Mouse (Mus musculus) lung, embryonic 16.5 days (tissue): Measurements from ENCODE around the gene Grip2. TPM values are rescaled to one million over a fixed set of nuclear protein-coding genes. Genes with fewer than 3 reads are reported as not detected.

Experiments used
- ATAC-seq: fragments of 200-750 bp; cut with Nextera tagmentation; 2 replicates; pipeline ENCODE4 v1.8.0; 2017; ENCODE audit warnings: low read depth, mild to moderate bottlenecking, moderate library complexity
- H3K27ac ChIP-seq: fragments of 300-500 bp; sonication (generic); 2 replicates; pipeline ENCODE4 v1.5.1; 2014; ENCODE audit warnings: mild to moderate bottlenecking, control low read depth, low read length
- H3K27me3 ChIP-seq: fragments of 300-500 bp; sonication (generic); 2 replicates; pipeline ENCODE4 v1.6.1; 2014; ENCODE audit warnings: low read depth, low read length, mixed read lengths; ENCODE audit not compliant: control insufficient read depth, insufficient read depth
- H3K36me3 ChIP-seq: fragments of 300-500 bp; sonication (generic); 2 replicates; pipeline ENCODE4 v1.6.1; 2014; ENCODE audit warnings: low read length; ENCODE audit not compliant: control insufficient read depth, insufficient read depth
- H3K4me1 ChIP-seq: fragments of 300-500 bp; sonication (generic); replicated peaks from 2 replicates; pipeline ENCODE4 v1.6.1; 2014; ENCODE audit warnings: low read length, mixed read lengths; ENCODE audit not compliant: control insufficient read depth, insufficient read depth
- H3K4me2 ChIP-seq: fragments of 300-500 bp; sonication (generic); 2 replicates; pipeline ENCODE4 v1.6.1; 2014; ENCODE audit warnings: low read depth, low read length, control low read depth
- H3K4me3 ChIP-seq: fragments of 300-500 bp; sonication (generic); 2 replicates; pipeline ENCODE4 v1.5.1; 2014; ENCODE audit warnings: mild to moderate bottlenecking, low read length, control low read depth
- H3K9ac ChIP-seq: fragments of 300-500 bp; sonication (generic); 2 replicates; pipeline ENCODE4 v1.6.1; 2014; ENCODE audit warnings: low read length, control low read depth
- H3K9me3 ChIP-seq: fragments of 300-500 bp; sonication (generic); 2 replicates; pipeline ENCODE4 v1.6.1; 2016; ENCODE audit warnings: low read length; ENCODE audit not compliant: control insufficient read depth
- WGBS: fragments of 180-500 bp; shearing (Covaris S2); extraction: QIAGEN DNeasy Blood & Tissue Kit; methylation state at CpG from one replicate; pipeline ENCODE4 v1.1.7; 2014; 5-methylcytosine and 5-hydroxymethylcytosine counted together
- polyA plus RNA-seq: library from polyadenylated mRNA; unstranded; fragments of >200 nt; fragmentation: Nextera tagmentation; extraction: Ambion mirVana; gene quantifications from 2 replicates; pipeline ENCODE4 v1.2.1, GENCODE M21; 2015

The Grip2 gene
- polyA plus RNA-seq, 1 experiment from 2014 or later, result 0.46 TPM

DNA sequence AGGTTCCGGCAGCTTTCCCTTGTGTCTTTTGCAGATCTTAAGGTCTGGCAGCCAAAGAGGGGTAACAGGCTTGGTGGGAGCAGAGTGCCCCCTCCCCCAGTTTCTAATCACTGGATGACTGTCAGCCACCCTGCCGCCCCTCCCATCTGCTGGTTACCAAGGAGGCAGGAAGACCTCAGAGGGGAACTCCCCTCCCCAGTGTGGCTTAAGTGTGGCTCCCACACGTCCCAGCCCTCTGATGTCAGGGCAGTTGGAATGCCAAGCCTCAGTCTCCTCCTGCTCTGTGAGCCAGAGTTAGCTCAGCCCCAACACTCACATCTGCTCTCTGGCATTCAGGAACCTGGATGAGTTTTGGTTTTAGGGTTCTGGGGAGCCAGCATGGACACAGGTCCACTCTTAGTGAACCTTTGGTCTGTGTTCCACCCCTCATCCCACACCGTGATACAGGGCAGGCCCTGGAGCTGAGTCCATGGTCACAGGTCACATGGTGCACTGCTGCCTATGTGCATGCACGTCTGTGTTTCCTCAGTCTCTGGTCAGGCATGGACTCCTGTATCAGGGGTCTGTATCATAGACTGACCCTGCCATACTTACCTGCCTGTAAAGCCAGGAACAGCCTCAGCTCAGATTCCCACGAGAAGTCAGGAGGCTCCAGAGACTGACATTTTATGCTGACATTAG, 98.0 kb downstream of the Grip2 start:
- Histone ChIP-seq H3K27ac (peak overlapping the region; percentile 79), H3K9me3 (no peaks in the 10 kb centered on the region), H3K27me3 (no peaks in the 10 kb centered on the region), H3K4me3 (no peak overlapping the region), H3K9ac (peak overlapping the region; percentile 6; the same call in 1 of the 2 replicates), H3K36me3 (peaks cover 18% of the 10 kb centered on the region), H3K4me2 (no peak overlapping the region), H3K4me1 (peaks cover 25% of the 10 kb centered on the region)
- 50% methylated on average over 6 of the region's 6 CpGs for WGBS
- ATAC-seq, result peak; percentile 19

DNA sequence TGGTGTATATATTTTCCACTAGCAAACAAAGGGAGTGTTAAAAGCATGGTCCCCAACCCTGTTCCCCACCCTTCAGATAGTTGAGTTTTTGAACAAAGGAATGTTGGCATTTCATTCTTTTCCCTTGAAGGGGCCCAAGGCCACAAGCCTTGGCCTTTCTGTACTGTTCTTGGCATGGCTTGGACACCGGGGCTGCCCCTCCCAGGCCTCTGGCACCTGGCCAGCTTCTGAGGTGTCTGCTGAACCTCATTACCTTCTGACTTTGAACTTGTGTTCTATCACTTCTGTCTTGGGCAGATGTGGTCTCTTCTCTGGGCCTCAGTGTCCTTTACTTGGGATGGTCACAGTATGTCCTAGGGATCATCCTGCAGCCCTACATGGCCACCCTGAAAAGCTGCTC, 99.7 kb downstream of the Grip2 start:
- Histone ChIP-seq H3K27ac (no peak overlapping the region), H3K27me3 (no peaks in the 10 kb centered on the region), H3K9me3 (no peaks in the 10 kb centered on the region), H3K9ac (no peak overlapping the region), H3K4me3 (no peak overlapping the region), H3K4me2 (no peak overlapping the region), H3K36me3 (peaks cover 21% of the 10 kb centered on the region), H3K4me1 (peaks cover 25% of the 10 kb centered on the region)
- WGBS, result 64% methylated on average over 1 of the region's 1 CpGs
- no peak for ATAC-seq

DNA sequence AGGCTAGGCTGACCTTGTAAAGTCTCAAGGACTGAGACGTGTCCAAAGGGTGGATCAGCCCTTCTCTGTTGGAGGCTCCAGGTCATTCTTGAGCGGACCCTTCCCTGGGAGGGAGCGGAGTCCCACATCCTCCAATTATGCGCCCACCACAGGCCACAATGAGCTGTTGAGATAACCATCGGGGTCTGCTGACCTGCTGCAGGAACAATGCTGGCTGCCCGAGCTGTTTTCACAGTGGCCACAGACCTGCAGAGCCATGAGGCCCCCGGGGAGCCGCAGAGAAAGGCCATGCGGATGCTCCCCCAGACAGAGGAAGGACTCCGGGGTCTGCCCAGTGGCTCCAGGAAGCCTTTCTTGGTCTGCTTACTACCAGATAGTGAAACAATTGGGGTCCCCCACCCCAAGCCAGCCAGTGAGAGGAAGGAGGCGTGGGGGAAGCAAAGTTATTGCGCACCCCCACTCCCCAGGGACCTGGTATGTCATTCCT, 105.8 kb downstream of the Grip2 start:
- H3K4me2 ChIP-seq, result no peak overlapping the region
- no peak overlapping the region for H3K4me3 ChIP-seq
- H3K9ac ChIP-seq, result no peak overlapping the region
- H3K27ac ChIP-seq, result no peak overlapping the region
- peak; percentile 51 for ATAC-seq
- H3K9me3 ChIP-seq, result no peaks in the 10 kb centered on the region
- no peaks in the 10 kb centered on the region for H3K27me3 ChIP-seq
- WGBS, result 49% methylated on average over 12 of the region's 12 CpGs
- H3K36me3 ChIP-seq, result peaks cover 21% of the 10 kb centered on the region
- peaks cover 19% of the 10 kb centered on the region for H3K4me1 ChIP-seq

DNA sequence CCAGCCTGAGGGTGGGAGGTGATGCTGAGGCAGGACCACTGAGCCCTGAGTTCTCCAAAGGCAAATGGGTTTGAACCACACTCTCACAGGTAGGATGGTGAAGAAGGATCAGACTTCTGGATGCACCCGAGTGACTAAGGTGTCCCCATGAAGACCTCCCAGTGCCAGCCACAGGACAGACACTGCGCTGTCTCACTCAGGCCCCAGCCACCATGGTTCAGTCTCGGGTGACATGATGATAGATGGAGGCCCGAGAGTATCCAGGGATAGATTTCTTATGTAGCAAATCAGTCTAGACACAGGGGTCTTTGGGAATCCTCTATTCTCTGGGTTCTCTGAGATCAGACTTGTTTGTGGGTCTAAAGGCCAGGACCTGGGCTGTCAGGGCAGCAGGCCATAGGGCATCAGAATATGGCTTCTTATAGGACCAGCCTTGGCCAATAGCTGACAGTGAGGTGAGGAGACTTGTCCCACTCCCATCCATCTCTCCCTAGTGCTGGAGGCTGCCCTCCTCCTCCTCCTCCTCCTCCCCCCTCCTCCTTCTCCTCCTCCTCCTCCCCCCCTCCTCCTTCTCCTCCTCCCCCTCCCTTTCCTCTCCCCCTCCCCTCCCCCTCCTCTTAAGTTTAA, 106.3 kb downstream of the Grip2 start:
- no peaks in the 10 kb centered on the region for H3K9me3 ChIP-seq
- WGBS, result 34% methylated on average over 4 of the region's 4 CpGs
- no peak overlapping the region for H3K9ac ChIP-seq
- peaks cover 19% of the 10 kb centered on the region for H3K4me1 ChIP-seq
- peak overlapping the region; percentile 50 for H3K27ac ChIP-seq
- H3K4me2 ChIP-seq, result no peak overlapping the region
- peak; percentile 8; the same call in 1 of the 2 replicates for ATAC-seq
- no peak overlapping the region for H3K4me3 ChIP-seq
- H3K36me3 ChIP-seq, result peaks cover 16% of the 10 kb centered on the region
- no peaks in the 10 kb centered on the region for H3K27me3 ChIP-seq

DNA sequence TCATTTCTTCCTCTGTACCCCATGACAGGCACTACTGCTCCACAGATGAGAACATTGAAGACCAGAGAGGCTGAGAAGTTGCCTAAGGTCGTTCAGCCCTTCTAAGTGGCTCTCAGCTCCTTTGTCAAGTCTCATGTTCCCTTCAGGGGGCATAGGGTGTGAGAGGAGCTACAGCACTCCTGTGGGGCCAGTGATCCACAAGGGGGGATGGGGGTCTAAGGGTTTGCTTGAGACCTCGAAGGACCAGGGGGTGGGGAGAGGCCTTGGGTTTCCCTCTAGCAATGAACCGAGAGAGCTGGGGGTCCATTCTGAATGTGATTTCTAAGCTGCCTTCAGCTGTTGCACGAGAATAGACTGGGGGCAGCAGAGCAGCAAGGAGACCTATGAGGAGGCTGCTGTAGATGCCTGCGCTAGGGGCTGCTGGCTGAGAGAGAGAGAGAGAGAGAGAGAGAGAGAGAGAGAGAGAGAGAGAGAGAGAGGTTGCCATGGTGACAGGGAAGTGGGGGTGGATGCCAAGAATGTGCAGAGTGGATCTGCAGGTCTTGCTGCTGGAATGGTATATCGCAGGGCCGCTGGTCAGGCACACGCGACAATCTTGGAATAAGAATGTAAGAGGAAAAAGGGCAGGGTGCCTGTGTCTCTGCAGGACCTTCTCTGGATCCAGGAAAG, 107.1 kb downstream of the Grip2 start:
- H3K4me2 ChIP-seq, result no peak overlapping the region
- peak overlapping the region; percentile 58 for H3K27ac ChIP-seq
- 0 out of 2 replicates have a peak overlapping the region, but pooled peaks have one; percentile 17 for H3K9ac ChIP-seq
- H3K36me3 ChIP-seq, result peaks cover 14% of the 10 kb centered on the region
- no peaks in the 10 kb centered on the region for H3K27me3 ChIP-seq
- 12% methylated on average over 9 of the region's 9 CpGs for WGBS
- H3K4me3 ChIP-seq, result no peak overlapping the region
- no peaks in the 10 kb centered on the region for H3K9me3 ChIP-seq
- ATAC-seq, result peak; percentile 68
- peaks cover 19% of the 10 kb centered on the region for H3K4me1 ChIP-seq

DNA sequence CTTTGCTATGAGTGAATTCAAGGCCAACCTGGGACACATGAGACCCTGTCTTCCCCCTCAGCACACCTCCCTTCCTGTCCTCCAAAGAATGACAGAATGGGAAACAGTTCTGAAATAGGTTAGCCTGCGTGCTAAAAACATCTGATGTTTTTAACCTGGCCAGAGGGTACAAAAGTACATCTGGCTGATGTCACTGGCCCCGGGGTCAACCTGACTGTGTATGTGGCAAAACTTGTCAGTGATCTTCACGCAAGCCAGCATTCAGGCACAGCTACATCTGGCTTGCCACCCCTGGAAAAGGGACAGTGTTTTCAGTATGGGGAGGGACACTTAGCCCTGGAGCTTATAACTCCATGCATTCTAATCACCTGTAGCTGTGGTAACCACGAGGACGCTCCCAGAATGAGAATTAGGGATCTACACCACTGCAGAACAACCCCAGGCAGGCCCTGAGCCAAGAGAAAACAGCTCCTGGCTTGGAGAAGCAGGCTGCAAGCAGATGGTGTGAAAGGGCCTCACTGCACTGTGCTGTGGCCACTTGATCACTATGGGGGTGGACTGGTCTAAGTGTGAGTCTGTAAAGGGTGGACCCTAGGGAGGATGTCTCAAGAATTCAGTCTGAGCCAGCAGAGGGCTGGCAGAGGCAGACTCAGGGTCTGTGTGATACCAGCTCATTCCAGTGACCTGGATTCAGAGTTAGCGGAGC, 107.9 kb downstream of the Grip2 start:
- no peak overlapping the region for H3K4me3 ChIP-seq
- 0 out of 2 replicates have a peak overlapping the region, but pooled peaks have one; percentile 17 for H3K9ac ChIP-seq
- no peaks in the 10 kb centered on the region for H3K27me3 ChIP-seq
- peak; percentile 34; the same call in 1 of the 2 replicates for ATAC-seq
- WGBS, result 64% methylated on average over 6 of the region's 6 CpGs
- H3K4me1 ChIP-seq, result peaks cover 19% of the 10 kb centered on the region
- H3K36me3 ChIP-seq, result peaks cover 10% of the 10 kb centered on the region
- H3K4me2 ChIP-seq, result no peak overlapping the region
- H3K9me3 ChIP-seq, result no peaks in the 10 kb centered on the region
- no peak overlapping the region; the same call in 1 of the 2 replicates for H3K27ac ChIP-seq

DNA sequence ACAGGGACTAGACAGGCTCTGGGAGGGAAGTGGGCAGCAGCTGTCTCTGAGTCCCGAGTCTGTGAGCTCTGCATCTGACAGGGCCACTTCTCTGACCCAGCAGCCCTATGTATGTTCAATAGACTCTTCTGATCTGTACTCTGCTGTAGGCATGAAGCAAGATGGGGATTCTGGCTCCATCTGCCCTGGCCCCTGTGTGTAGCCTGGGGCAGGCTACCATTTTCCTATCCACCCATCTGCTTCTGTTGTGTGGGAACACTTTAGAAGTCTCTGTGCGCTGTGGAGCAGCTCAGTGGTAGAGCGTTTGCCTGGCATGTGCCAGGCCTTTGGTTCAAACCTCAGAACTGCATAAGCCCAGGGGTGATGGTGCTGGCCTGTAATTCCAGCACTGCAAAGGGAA, 108.4 kb downstream of the Grip2 start:
- Histone ChIP-seq H3K9me3 (no peaks in the 10 kb centered on the region), H3K9ac (no peak overlapping the region), H3K4me2 (no peak overlapping the region), H3K4me3 (no peak overlapping the region), H3K27ac (no peak overlapping the region), H3K36me3 (peaks cover 4% of the 10 kb centered on the region), H3K27me3 (no peaks in the 10 kb centered on the region), H3K4me1 (peaks cover 19% of the 10 kb centered on the region)
- 68% methylated on average over 3 of the region's 3 CpGs for WGBS
- ATAC-seq, result no peak

DNA sequence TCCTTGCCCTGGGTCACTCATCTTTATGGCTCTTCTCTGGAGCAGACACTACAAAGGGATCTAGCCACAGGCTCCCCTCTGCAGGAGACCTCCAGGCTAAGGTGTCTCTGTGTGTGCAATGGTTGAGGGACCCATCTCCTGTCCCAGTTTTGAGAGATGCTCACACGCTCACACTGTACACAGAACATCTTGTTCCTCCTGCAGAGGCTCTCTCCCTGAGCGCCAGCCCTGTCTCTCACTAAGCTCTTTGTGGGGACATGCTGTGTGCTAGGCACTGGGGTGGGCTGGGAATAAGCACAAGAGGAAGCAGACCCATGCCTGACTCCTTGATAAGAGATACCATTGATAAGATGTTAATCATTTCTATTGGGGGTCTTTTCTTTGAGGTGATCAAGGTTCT, 109.0 kb downstream of the Grip2 start:
- ATAC-seq, result no peak
- Histone ChIP-seq H3K4me1 (peaks cover 25% of the 10 kb centered on the region), H3K27me3 (no peaks in the 10 kb centered on the region), H3K27ac (no peak overlapping the region), H3K4me3 (no peak overlapping the region), H3K4me2 (no peak overlapping the region), H3K36me3 (no peaks in the 10 kb centered on the region; the same call in none of the 2 replicates), H3K9ac (no peak overlapping the region), H3K9me3 (no peaks in the 10 kb centered on the region)
- 83% methylated on average over 2 of the region's 2 CpGs for WGBS
